Mouse (Mus musculus): ENCODE measurements at regions not wholly inside any gene's neighbourhood (a gene's known extent, or its start where the extent isn't known, plus 50 kb on each side); places are given as distances from the start of the nearest gene placed in this dataset.
"Not testable (repeated sequence)": the region's sequence is repeated elsewhere in the genome, so short reads cannot be mapped to it uniquely, and the experiment has no call there.

- no peak for DNase-seq
These were observed 212.2 kb downstream of the Glrx3 start for GRCm38 (mm10) chr7:137649650-137650049.

- no peak for DNase-seq
These were observed 216.4 kb downstream of the Glrx3 start for GRCm38 (mm10) chr7:137653837-137654236.

- DNase-seq: no peak
These were observed 229.8 kb downstream of the Glrx3 start for GRCm38 (mm10) chr7:137667165-137667564.

GRCm38 (mm10) chr7:137671156-137671555 lies 233.7 kb downstream of the Glrx3 start:
- DNase-seq: no peak

GRCm38 (mm10) chr7:137674596-137674995 lies 237.2 kb downstream of the Glrx3 start:
- DNase-seq: no peak

GRCm38 (mm10) chr7:137675381-137675780 lies 238.0 kb downstream of the Glrx3 start:
- DNase-seq: no peak

- DNase-seq: no peak
These were observed 247.4 kb downstream of the Glrx3 start for GRCm38 (mm10) chr7:137684826-137685225.

- no peak for DNase-seq
These were observed 247.9 kb downstream of the Glrx3 start for GRCm38 (mm10) chr7:137685320-137685719.

GRCm38 (mm10) chr7:137696831-137697230 lies 259.4 kb downstream of the Glrx3 start:
- DNase-seq: no peak

- not testable (repeated sequence) for DNase-seq
These were observed 261.1 kb downstream of the Glrx3 start for GRCm38 (mm10) chr7:137698501-137698900.

- DNase-seq: no peak
These were observed 275.4 kb downstream of the Glrx3 start for GRCm38 (mm10) chr7:137712862-137713261.

GRCm38 (mm10) chr7:137713856-137714255 lies 276.4 kb downstream of the Glrx3 start:
- no peak for DNase-seq

GRCm38 (mm10) chr7:137714318-137714962 lies 277.0 kb downstream of the Glrx3 start:
- no peak for DNase-seq

- no peak for DNase-seq
These were observed 277.9 kb downstream of the Glrx3 start for GRCm38 (mm10) chr7:137715126-137715900.

- DNase-seq: peak; percentile 5
These were observed 286.1 kb downstream of the Glrx3 start for GRCm38 (mm10) chr7:137723361-137724040.

- DNase-seq: no peak
These were observed 288.6 kb downstream of the Glrx3 start for GRCm38 (mm10) chr7:137726031-137726430.

GRCm38 (mm10) chr7:137735873-137736527 lies 298.6 kb downstream of the Glrx3 start:
- DNase-seq: no peak

- DNase-seq: no peak
These were observed 304.3 kb downstream of the Glrx3 start for GRCm38 (mm10) chr7:137741702-137742101.

- DNase-seq: no peak
These were observed 304.9 kb downstream of the Glrx3 start for GRCm38 (mm10) chr7:137742297-137742751.

GRCm38 (mm10) chr7:137745575-137745974 lies 308.2 kb downstream of the Glrx3 start:
- no peak for DNase-seq

GRCm38 (mm10) chr7:137745991-137746390 lies 308.6 kb downstream of the Glrx3 start:
- no peak for DNase-seq

GRCm38 (mm10) chr7:137748936-137749335 lies 311.5 kb downstream of the Glrx3 start:
- DNase-seq: no peak

- DNase-seq: no peak
These were observed 313.3 kb downstream of the Glrx3 start for GRCm38 (mm10) chr7:137750741-137751140.
